Mouse (Mus musculus) limb, embryonic 11.5 days (tissue): Measurements from ENCODE around the gene Slc16a1. TPM values are rescaled to one million over a fixed set of nuclear protein-coding genes. Genes with fewer than 3 reads are reported as not detected.

Source experiments
- ATAC-seq: fragments of 200-750 bp; cut with Nextera tagmentation; 2 replicates; pipeline ENCODE4 v1.8.0; 2017; ENCODE audit warnings: low read depth; ENCODE audit not compliant: insufficient number of reproducible peaks, low FRiP score, low TSS enrichment
- DNase-seq: peaks from one replicate; pipeline ENCODE4 v3.0.0-alpha.2; 2015; ENCODE audit warnings: low spot score
- H3K27ac ChIP-seq: fragments of 300-500 bp; sonication (generic); replicated peaks from 2 replicates; pipeline ENCODE4 v1.5.1; 2014; ENCODE audit warnings: low read depth, mild to moderate bottlenecking, low read length
- H3K27me3 ChIP-seq: fragments of 300-500 bp; sonication (generic); 2 replicates; pipeline ENCODE4 v1.6.1; 2014; ENCODE audit warnings: mild to moderate bottlenecking, low read length, mixed read lengths; ENCODE audit not compliant: control insufficient read depth, insufficient read depth
- H3K36me3 ChIP-seq: fragments of 300-500 bp; sonication (generic); 2 replicates; pipeline ENCODE4 v1.6.1; 2014; ENCODE audit warnings: mild to moderate bottlenecking, low read length, moderate library complexity, mixed read lengths; ENCODE audit not compliant: control insufficient read depth, insufficient read depth
- H3K4me1 ChIP-seq: fragments of 300-500 bp; sonication (generic); 2 replicates; pipeline ENCODE4 v1.6.1; 2014; ENCODE audit warnings: low read length, mixed read lengths; ENCODE audit not compliant: control insufficient read depth, insufficient read depth
- H3K4me2 ChIP-seq: fragments of 300-500 bp; sonication (generic); 2 replicates; pipeline ENCODE4 v1.6.1; 2014; ENCODE audit warnings: low read depth, mild to moderate bottlenecking, moderate library complexity; ENCODE audit not compliant: severe bottlenecking
- H3K4me3 ChIP-seq: fragments of 300-500 bp; sonication (generic); 2 replicates; pipeline ENCODE4 v1.5.1; 2014; ENCODE audit warnings: low read depth, low read length
- H3K9ac ChIP-seq: fragments of 300-500 bp; sonication (generic); 2 replicates; pipeline ENCODE4 v1.6.1; 2014; ENCODE audit warnings: mild to moderate bottlenecking, low read length
- H3K9me3 ChIP-seq: fragments of 300-500 bp; sonication (generic); 2 replicates; pipeline ENCODE4 v1.6.1; 2016; ENCODE audit warnings: low read length; ENCODE audit not compliant: control insufficient read depth
- WGBS: fragments of 180-500 bp; shearing (Covaris S2); extraction: QIAGEN DNeasy Blood & Tissue Kit; methylation state at CpG from one replicate; pipeline ENCODE4 v1.1.7; 2014; 5-methylcytosine and 5-hydroxymethylcytosine counted together
- polyA plus RNA-seq: library from polyadenylated mRNA; unstranded; fragments of >200 nt; fragmentation: Nextera tagmentation; extraction: Ambion mirVana; gene quantifications from 2 replicates; pipeline ENCODE4 v1.2.1, GENCODE M21; 2014

Slc16a1 gene
- 49.1 and 55.6 TPM in 2 replicates for polyA plus RNA-seq

DNA sequence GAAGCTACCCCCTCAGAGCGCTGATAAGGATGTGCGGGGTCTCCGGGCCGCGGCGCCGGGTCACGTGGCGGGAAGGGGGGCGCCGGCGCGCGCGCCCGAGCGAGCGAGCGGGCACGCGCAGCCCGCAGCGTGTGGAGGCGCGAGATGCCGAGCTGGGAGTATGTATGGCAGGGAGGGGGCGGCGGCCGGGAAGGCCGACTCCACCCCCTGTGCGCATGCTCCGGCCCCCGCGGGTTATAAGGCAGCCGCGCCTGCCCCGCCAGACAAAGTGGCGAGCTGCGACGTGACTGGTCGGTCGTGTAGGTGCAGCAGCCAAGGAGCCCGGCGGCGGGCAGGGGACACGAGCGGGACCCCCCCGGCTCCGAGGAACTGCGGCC lies at the start of gene Slc16a1:
Slc16a1 (plus strand) TSS at position 266 of the 377 bp plus-strand sequence.
- H3K27ac ChIP-seq, result no peak within 1 kb of the TSS; the same call in 1 of the 2 replicates
- peak within 1 kb of the TSS; percentile 91 for H3K4me2 ChIP-seq
- H3K9me3 ChIP-seq, result no peaks in the 10 kb centered on the region
- H3K9ac ChIP-seq, result peak within 1 kb of the TSS; percentile 89
- DNase-seq, result peak; percentile 95
- no peaks in the 10 kb centered on the region for H3K4me1 ChIP-seq
- H3K4me3 ChIP-seq, result peak within 1 kb of the TSS; percentile 93
- no peaks in the 10 kb centered on the region for H3K27me3 ChIP-seq
- H3K36me3 ChIP-seq, result no peaks in the 10 kb centered on the region
- ATAC-seq, result peak; percentile 96
- under 1% methylated on average over 35 of the region's 50 CpGs for WGBS

DNA sequence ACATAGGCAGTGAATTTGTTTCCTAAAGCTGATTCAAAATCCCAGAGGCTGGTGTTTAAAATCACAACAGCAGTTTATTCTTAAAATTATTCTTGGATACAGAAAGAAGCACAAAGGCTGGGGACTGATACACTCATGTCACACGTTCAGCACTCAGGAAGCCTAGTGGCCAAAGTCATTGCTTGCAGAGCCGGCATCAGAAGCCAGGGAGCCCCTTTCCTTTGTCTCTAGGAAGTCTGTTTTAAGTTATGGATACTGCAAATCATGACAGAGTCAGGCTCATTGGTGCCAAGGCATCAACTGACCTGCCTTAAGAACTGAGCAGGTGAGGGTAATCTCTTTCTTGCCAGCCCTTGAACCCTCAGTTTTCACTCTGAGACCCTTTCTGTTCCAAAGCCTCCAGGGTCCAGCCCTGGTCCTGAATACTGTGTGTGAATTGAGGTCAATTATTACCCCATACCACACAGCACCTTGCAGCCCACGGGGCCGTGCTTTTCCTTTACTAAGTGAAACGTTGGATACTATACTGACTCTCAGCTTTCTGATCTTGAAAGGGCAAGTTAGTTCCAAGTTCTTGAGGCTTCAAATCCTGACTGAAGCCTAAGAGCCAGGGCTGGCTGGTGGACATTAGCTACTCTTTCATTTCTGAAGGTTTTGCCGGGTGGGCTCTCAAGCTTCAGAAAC lies 41.9 kb upstream of the Slc16a1 start:
- DNase-seq, result no peak

DNA sequence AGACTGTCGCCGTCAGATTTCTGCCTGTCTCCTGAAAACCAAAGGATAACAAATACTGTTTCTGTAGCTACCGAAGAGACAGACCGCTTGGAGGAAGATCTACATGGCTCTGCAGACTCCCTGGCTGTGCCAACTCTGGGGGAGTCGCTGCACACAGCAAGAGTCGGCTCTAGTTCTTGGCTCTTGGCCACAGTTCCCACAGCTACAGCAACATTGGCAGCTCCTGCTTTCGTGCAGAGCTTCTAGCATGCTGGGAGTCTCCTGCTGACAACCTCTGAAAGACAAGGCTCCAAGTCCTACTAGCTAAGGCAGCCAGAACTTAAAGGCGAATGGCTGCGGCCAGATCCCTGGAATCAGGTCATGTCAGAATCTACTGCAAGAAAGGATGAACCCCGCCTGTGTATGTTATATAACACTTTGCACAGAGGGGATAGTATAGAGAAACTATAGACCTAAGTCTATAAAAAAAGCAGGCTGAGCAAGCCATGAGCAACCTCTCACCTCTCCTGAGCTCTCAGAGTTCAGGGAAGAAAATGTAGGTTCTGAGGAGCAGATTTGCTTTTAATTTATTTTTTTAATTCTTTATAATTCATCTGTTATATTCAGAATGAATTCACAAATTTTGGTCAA lies 41.2 kb upstream of the Slc16a1 start:
- no peaks in the 10 kb centered on the region for H3K9me3 ChIP-seq
- H3K4me1 ChIP-seq, result no peaks in the 10 kb centered on the region
- no peak overlapping the region for H3K9ac ChIP-seq
- WGBS, result 84% methylated on average over 10 of the region's 10 CpGs
- no peaks in the 10 kb centered on the region for H3K36me3 ChIP-seq
- no peak overlapping the region for H3K27ac ChIP-seq
- ATAC-seq (no peak), DNase-seq (no peak)
- no peak overlapping the region for H3K4me3 ChIP-seq
- H3K27me3 ChIP-seq, result no peaks in the 10 kb centered on the region
- H3K4me2 ChIP-seq, result no peak overlapping the region

More for the DNA sequence above, 41.9 kb upstream of the Slc16a1 start:
- H3K27me3 ChIP-seq, result no peaks in the 10 kb centered on the region
- H3K4me1 ChIP-seq, result no peaks in the 10 kb centered on the region
- no peak overlapping the region for H3K4me3 ChIP-seq
- H3K9ac ChIP-seq, result no peak overlapping the region
- H3K27ac ChIP-seq, result no peak overlapping the region
- H3K36me3 ChIP-seq, result no peaks in the 10 kb centered on the region
- no peaks in the 10 kb centered on the region for H3K9me3 ChIP-seq
- no peak overlapping the region for H3K4me2 ChIP-seq
- ATAC-seq, result no peak
- WGBS, result 79% methylated on average over 6 of the region's 6 CpGs

DNA sequence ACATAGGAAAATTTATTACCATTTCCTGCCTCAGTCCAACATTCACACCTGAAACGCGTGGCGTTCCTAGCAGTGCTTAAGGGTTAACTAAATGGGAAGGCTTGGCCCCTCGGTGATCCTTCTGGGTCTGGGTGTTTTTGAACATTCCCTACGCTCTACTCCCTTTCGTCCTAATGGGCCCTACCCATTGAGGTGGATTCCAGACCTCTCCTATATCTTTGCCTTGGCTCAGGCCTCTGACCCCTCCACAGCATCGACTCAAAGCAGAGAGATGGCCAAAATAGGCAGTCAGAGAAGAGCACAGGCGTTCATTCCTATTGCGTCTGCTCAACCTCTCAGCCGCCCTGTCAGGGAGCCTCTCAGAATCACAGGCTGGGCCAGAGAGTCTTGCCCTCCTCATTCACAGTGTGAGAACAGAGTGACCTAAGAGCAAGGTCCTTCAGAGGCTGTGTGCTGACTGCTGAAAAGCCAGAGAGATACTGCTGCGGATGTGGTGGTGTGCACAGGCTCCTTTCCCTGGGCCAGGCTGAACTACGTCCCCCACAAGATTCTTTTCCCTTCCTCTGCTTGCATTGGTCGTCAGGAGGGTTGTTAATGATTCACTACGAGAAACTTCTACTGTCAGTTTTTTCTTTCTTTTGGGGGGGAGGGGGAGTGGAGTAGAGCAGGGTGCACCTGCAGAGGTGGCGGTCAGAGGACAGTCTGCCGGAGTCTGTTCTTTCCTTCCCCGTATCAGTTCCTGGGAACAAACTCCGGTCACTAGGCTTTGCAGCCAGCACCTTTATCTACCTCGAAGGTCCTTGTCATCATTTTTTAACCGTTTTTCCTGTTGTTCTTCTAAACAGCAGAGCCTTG lies 38.9 kb upstream of the Slc16a1 start:
- no peak overlapping the region for H3K27ac ChIP-seq
- no peak overlapping the region for H3K9ac ChIP-seq
- no peaks in the 10 kb centered on the region for H3K27me3 ChIP-seq
- H3K4me2 ChIP-seq, result no peak overlapping the region
- no peak for DNase-seq
- no peaks in the 10 kb centered on the region for H3K9me3 ChIP-seq
- no peaks in the 10 kb centered on the region for H3K4me1 ChIP-seq
- ATAC-seq, result no peak
- H3K36me3 ChIP-seq, result no peaks in the 10 kb centered on the region
- H3K4me3 ChIP-seq, result no peak overlapping the region
- WGBS, result 69% methylated on average over 20 of the region's 20 CpGs

DNA sequence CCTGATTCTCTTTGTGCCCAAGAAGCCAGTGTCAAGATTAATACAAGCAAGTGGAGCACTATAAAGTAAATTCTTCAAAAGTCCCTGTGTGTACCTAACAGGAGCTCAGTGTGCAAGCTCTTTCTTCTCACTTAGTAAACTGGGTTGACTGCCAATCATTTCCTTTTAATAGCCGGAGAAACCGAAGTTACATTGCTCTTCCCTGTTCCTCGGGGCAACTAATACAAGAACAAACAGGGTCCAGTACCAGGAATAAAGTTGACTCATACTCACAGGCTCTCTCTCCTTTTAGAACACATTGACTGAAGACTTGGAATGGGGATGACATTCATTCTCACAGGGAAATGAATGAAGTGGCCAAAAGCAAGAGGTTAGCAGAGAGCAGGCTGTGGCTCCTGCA lies 37.8 kb upstream of the Slc16a1 start:
- Histone ChIP-seq H3K36me3 (no peaks in the 10 kb centered on the region), H3K9ac (no peak overlapping the region), H3K27ac (no peak overlapping the region), H3K4me1 (no peaks in the 10 kb centered on the region), H3K27me3 (no peaks in the 10 kb centered on the region), H3K4me2 (no peak overlapping the region), H3K4me3 (no peak overlapping the region), H3K9me3 (no peaks in the 10 kb centered on the region)
- DNase-seq (no peak), ATAC-seq (no peak)
- 85% methylated on average over 3 of the region's 3 CpGs for WGBS

DNA sequence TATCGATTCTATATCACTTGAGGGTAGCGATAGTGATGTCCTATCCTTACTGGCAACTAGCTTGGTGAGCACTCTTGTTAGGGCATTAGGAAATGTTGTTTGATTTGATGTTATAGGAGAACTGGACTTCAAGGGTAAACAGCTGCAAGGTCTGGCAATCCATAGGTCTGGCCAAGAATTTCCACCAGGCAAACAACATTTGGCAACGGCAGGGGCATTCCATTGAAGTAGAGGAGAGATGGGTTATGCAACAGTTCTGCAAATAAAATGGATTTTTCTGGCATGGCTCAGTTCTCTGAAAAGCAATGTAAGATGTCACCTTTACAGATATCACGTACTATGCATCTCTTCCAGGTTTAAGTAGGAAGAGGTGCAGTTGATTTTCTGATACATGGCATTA lies 36.8 kb upstream of the Slc16a1 start:
- Histone ChIP-seq H3K4me1 (no peaks in the 10 kb centered on the region), H3K27me3 (no peaks in the 10 kb centered on the region), H3K9me3 (no peaks in the 10 kb centered on the region), H3K36me3 (no peaks in the 10 kb centered on the region), H3K4me3 (no peak overlapping the region), H3K27ac (no peak overlapping the region), H3K4me2 (no peak overlapping the region), H3K9ac (no peak overlapping the region)
- DNase-seq (no peak), ATAC-seq (no peak)
- WGBS, result 91% methylated on average over 4 of the region's 4 CpGs

DNA sequence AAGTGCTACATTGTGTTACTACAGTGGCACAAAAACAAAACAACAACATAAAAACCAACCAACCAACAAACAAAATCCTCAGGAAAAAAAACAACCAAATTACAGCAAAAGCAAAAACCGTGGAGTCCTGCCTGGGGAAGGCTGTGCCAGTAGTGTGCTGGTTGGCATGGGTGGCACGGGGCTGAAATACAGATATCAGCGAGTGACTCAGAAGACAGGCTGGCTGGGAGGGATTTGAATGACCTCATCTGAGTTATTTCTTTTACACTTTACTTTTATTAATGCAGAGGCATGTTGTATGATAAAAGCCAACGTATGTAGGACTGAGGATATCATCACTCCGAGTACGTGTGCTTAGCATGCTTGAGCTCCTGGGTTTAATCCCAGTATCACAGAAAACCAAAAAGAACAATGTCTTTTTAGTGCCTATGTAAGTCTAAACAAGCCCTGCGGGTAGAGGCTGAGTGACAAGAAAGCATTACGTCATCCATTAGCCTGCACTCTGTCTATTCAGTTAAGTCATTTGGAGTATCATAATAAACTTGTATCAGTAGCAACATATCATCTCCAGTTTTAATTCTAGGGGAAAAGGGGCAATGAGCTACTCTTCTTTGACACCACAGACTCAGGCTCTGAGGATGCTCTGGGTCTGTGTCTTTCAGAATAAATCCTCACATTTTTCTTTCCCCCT lies 28.6 kb upstream of the Slc16a1 start:
- H3K9ac ChIP-seq, result no peak overlapping the region
- H3K27me3 ChIP-seq, result no peaks in the 10 kb centered on the region
- ATAC-seq (no peak), DNase-seq (no peak)
- no peaks in the 10 kb centered on the region for H3K4me1 ChIP-seq
- H3K4me3 ChIP-seq, result no peak overlapping the region
- no peaks in the 10 kb centered on the region for H3K36me3 ChIP-seq
- WGBS, result 89% methylated on average over 8 of the region's 8 CpGs
- no peak overlapping the region for H3K4me2 ChIP-seq
- H3K27ac ChIP-seq, result no peak overlapping the region
- no peaks in the 10 kb centered on the region for H3K9me3 ChIP-seq
